Mouse (Mus musculus) embryonic facial prominence, embryonic 13.5 days (tissue): Measurements from ENCODE around the gene Sgca. TPM values are rescaled to one million over a fixed set of nuclear protein-coding genes. Genes with fewer than 3 reads are reported as not detected.

Source experiments
- ATAC-seq: fragments of 200-750 bp; cut with Nextera tagmentation; 2 replicates; pipeline ENCODE4 v1.8.0; 2017; ENCODE audit warnings: low read depth; ENCODE audit not compliant: insufficient number of reproducible peaks, insufficient read depth, low FRiP score, low TSS enrichment
- H3K27ac ChIP-seq: fragments of 300-500 bp; sonication (generic); 2 replicates; pipeline ENCODE4 v1.5.1; 2015; ENCODE audit warnings: moderate library complexity, mild to moderate bottlenecking, inconsistent platforms
- H3K27me3 ChIP-seq: fragments of 300-500 bp; sonication (generic); 2 replicates; pipeline ENCODE4 v1.6.1; 2015; ENCODE audit warnings: mild to moderate bottlenecking, inconsistent platforms
- H3K36me3 ChIP-seq: fragments of 300-500 bp; sonication (generic); 2 replicates; pipeline ENCODE4 v1.6.1; 2015; ENCODE audit warnings: mild to moderate bottlenecking, inconsistent platforms
- H3K4me1 ChIP-seq: fragments of 300-500 bp; sonication (generic); 2 replicates; pipeline ENCODE4 v1.6.1; 2015; ENCODE audit warnings: inconsistent platforms
- H3K4me2 ChIP-seq: fragments of 300-500 bp; sonication (generic); 2 replicates; pipeline ENCODE4 v1.6.1; 2015; ENCODE audit warnings: moderate library complexity, mild to moderate bottlenecking, inconsistent platforms
- H3K4me3 ChIP-seq: fragments of 300-500 bp; sonication (generic); 2 replicates; pipeline ENCODE4 v1.5.1; 2015; ENCODE audit warnings: mild to moderate bottlenecking, inconsistent platforms
- H3K9ac ChIP-seq: fragments of 300-500 bp; sonication (generic); 2 replicates; pipeline ENCODE4 v1.6.1; 2015; ENCODE audit warnings: mild to moderate bottlenecking, inconsistent platforms
- H3K9me3 ChIP-seq: fragments of 300-500 bp; sonication (generic); 2 replicates; pipeline ENCODE4 v1.6.1; 2016; ENCODE audit warnings: inconsistent platforms
- WGBS: fragments of 180-500 bp; shearing (Covaris S2); methylation state at CpG from one replicate; pipeline ENCODE4 v1.1.7; 2015; ENCODE audit warnings: mixed read lengths; 5-methylcytosine and 5-hydroxymethylcytosine counted together
- polyA plus RNA-seq: library from polyadenylated mRNA; unstranded; fragments of >200 nt; fragmentation: Nextera tagmentation; extraction: Ambion mirVana; gene quantifications from 2 replicates; pipeline ENCODE4 v1.2.1, GENCODE M21; 2015

The Sgca gene
- polyA plus RNA-seq, 1 experiment from 2014 or later = 1.1 TPM

- Histone ChIP-seq H3K4me3 (no peak overlapping the region), H3K9ac (peak overlapping the region; percentile 28; the same call in 1 of the 2 replicates), H3K27me3 (no peaks in the 10 kb centered on the region), H3K4me1 (peaks cover 25% of the 10 kb centered on the region), H3K27ac (peak overlapping the region; percentile 68), H3K9me3 (no peaks in the 10 kb centered on the region), H3K36me3 (peaks cover 99% of the 10 kb centered on the region), H3K4me2 (0 out of 2 replicates have a peak overlapping the region, but pooled peaks have one; percentile 7)
- ATAC-seq = no peak
- 2% methylated on average over 8 of the region's 8 CpGs for WGBS
Observed at GRCm38 (mm10) chr11:95001058-95001457, 24.9 kb upstream of the Sgca start.

GRCm38 (mm10) chr11:95000548-95000947 lies 24.4 kb upstream of the Sgca start:
- Histone ChIP-seq H3K4me3 (no peak overlapping the region), H3K9ac (peak overlapping the region; percentile 49), H3K4me1 (peaks cover 26% of the 10 kb centered on the region), H3K27ac (peak overlapping the region; percentile 68), H3K4me2 (0 out of 2 replicates have a peak overlapping the region, but pooled peaks have one; percentile 7), H3K27me3 (no peaks in the 10 kb centered on the region), H3K36me3 (peaks cover 94% of the 10 kb centered on the region), H3K9me3 (no peaks in the 10 kb centered on the region)
- WGBS = 47% methylated on average over 4 of the region's 4 CpGs
- ATAC-seq = no peak

- no peaks in the 10 kb centered on the region for H3K9me3 ChIP-seq
- WGBS = 83% methylated on average over 8 of the region's 8 CpGs
- H3K36me3 ChIP-seq = peaks cover 90% of the 10 kb centered on the region
- no peaks in the 10 kb centered on the region for H3K27me3 ChIP-seq
- H3K4me2 ChIP-seq = no peak overlapping the region
- H3K27ac ChIP-seq = peak overlapping the region; percentile 68
- H3K4me3 ChIP-seq = no peak overlapping the region
- ATAC-seq = no peak
- peak overlapping the region; percentile 49 for H3K9ac ChIP-seq
- H3K4me1 ChIP-seq = peaks cover 30% of the 10 kb centered on the region
Observed at GRCm38 (mm10) chr11:95000128-95000527, 24.0 kb upstream of the Sgca start.

- no peak overlapping the region for H3K4me3 ChIP-seq
- no peaks in the 10 kb centered on the region for H3K27me3 ChIP-seq
- no peak overlapping the region for H3K4me2 ChIP-seq
- 84% methylated on average over 16 of the region's 16 CpGs for whole genome bisulfite sequencing
- no peaks in the 10 kb centered on the region for H3K9me3 ChIP-seq
- no peak for ATAC-seq
- H3K27ac ChIP-seq = no peak overlapping the region
- H3K36me3 ChIP-seq = peaks cover 70% of the 10 kb centered on the region
- no peak overlapping the region for H3K9ac ChIP-seq
- peaks cover 50% of the 10 kb centered on the region for H3K4me1 ChIP-seq
Observed at GRCm38 (mm10) chr11:94998041-94998531, 22.0 kb upstream of the Sgca start.

GRCm38 (mm10) chr11:94997596-94997995 lies 21.5 kb upstream of the Sgca start:
- H3K27me3 ChIP-seq = no peaks in the 10 kb centered on the region
- no peak for ATAC-seq
- H3K9me3 ChIP-seq = no peaks in the 10 kb centered on the region
- WGBS = 64% methylated on average over 5 of the region's 5 CpGs
- H3K27ac ChIP-seq = no peak overlapping the region
- no peak overlapping the region for H3K4me2 ChIP-seq
- no peak overlapping the region for H3K4me3 ChIP-seq
- H3K9ac ChIP-seq = no peak overlapping the region
- peaks cover 65% of the 10 kb centered on the region for H3K36me3 ChIP-seq
- H3K4me1 ChIP-seq = peaks cover 55% of the 10 kb centered on the region

- Histone ChIP-seq H3K4me3 (no peak overlapping the region), H3K4me2 (no peak overlapping the region), H3K27me3 (no peaks in the 10 kb centered on the region), H3K9me3 (no peaks in the 10 kb centered on the region), H3K27ac (no peak overlapping the region), H3K9ac (no peak overlapping the region), H3K36me3 (peaks cover 59% of the 10 kb centered on the region), H3K4me1 (peaks cover 61% of the 10 kb centered on the region)
- 93% methylated on average over 6 of the region's 6 CpGs for WGBS
- no peak for ATAC-seq
Observed at GRCm38 (mm10) chr11:94996984-94997383, 20.9 kb upstream of the Sgca start.

- Histone ChIP-seq H3K4me2 (peak overlapping the region; percentile 99; the same call in 1 of the 2 replicates), H3K4me1 (peaks cover 60% of the 10 kb centered on the region), H3K4me3 (no peak overlapping the region), H3K9ac (peak overlapping the region; percentile 93; the same call in 1 of the 2 replicates), H3K36me3 (peaks cover 51% of the 10 kb centered on the region), H3K9me3 (no peaks in the 10 kb centered on the region), H3K27me3 (no peaks in the 10 kb centered on the region), H3K27ac (0 out of 2 replicates have a peak overlapping the region, but pooled peaks have one; percentile 40)
- no peak for ATAC-seq
- 77% methylated on average over 8 of the region's 8 CpGs for WGBS
Observed at GRCm38 (mm10) chr11:94996101-94996500, 20.0 kb upstream of the Sgca start.

- peak overlapping the region; percentile 91 for H3K4me3 ChIP-seq
- no peak overlapping the region for H3K27ac ChIP-seq
- 83% methylated on average over 11 of the region's 11 CpGs for WGBS
- no peak for ATAC-seq
- peaks cover 56% of the 10 kb centered on the region for H3K4me1 ChIP-seq
- H3K9me3 ChIP-seq = no peaks in the 10 kb centered on the region
- H3K9ac ChIP-seq = peak overlapping the region; percentile 93
- no peaks in the 10 kb centered on the region for H3K27me3 ChIP-seq
- peaks cover 42% of the 10 kb centered on the region for H3K36me3 ChIP-seq
- peak overlapping the region; percentile 99 for H3K4me2 ChIP-seq
Observed at GRCm38 (mm10) chr11:94994947-94995772, 19.0 kb upstream of the Sgca start.

- no peaks in the 10 kb centered on the region for H3K9me3 ChIP-seq
- peaks cover 33% of the 10 kb centered on the region for H3K36me3 ChIP-seq
- peak overlapping the region; percentile 99 for H3K4me2 ChIP-seq
- ATAC-seq = no peak
- no peaks in the 10 kb centered on the region for H3K27me3 ChIP-seq
- H3K4me1 ChIP-seq = peaks cover 59% of the 10 kb centered on the region
- peak overlapping the region; percentile 91 for H3K4me3 ChIP-seq
- H3K27ac ChIP-seq = peak overlapping the region; percentile 62; the same call in 1 of the 2 replicates
- peak overlapping the region; percentile 93 for H3K9ac ChIP-seq
- 48% methylated on average over 10 of the region's 10 CpGs for WGBS
Observed at GRCm38 (mm10) chr11:94994208-94994814, 18.2 kb upstream of the Sgca start.

GRCm38 (mm10) chr11:94992754-94993606 lies 16.9 kb upstream of the Sgca start:
- no peak for ATAC-seq
- no peaks in the 10 kb centered on the region for H3K27me3 ChIP-seq
- H3K4me3 ChIP-seq = peak overlapping the region; percentile 91
- H3K4me2 ChIP-seq = peak overlapping the region; percentile 99
- peak overlapping the region; percentile 96 for H3K27ac ChIP-seq
- WGBS = 2% methylated on average over 22 of the region's 22 CpGs
- peak overlapping the region; percentile 93 for H3K9ac ChIP-seq
- peaks cover 20% of the 10 kb centered on the region for H3K36me3 ChIP-seq
- H3K9me3 ChIP-seq = no peaks in the 10 kb centered on the region
- peaks cover 72% of the 10 kb centered on the region for H3K4me1 ChIP-seq

GRCm38 (mm10) chr11:94992480-94992753 lies 16.3 kb upstream of the Sgca start:
- H3K27ac ChIP-seq = peak overlapping the region; percentile 96
- no peaks in the 10 kb centered on the region for H3K27me3 ChIP-seq
- H3K36me3 ChIP-seq = peaks cover 14% of the 10 kb centered on the region
- H3K4me1 ChIP-seq = peaks cover 74% of the 10 kb centered on the region
- H3K4me2 ChIP-seq = peak overlapping the region; percentile 99
- H3K9ac ChIP-seq = peak overlapping the region; percentile 93
- WGBS = under 1% methylated on average over 20 of the region's 20 CpGs
- peak overlapping the region; percentile 91 for H3K4me3 ChIP-seq
- ATAC-seq = no peak
- H3K9me3 ChIP-seq = no peaks in the 10 kb centered on the region
